Mouse (Mus musculus) lung, embryonic 14.5 days (tissue): ENCODE data around the gene Phf19. TPM values are rescaled to one million over a fixed set of nuclear protein-coding genes. Genes with fewer than 3 reads are reported as not detected.
A peak's percentile ranks its signal among the peaks of the same experiment; 100 is the strongest.

Source experiments
- ATAC-seq: fragments of 200-750 bp; cut with Nextera tagmentation; 2 replicates; pipeline ENCODE4 v1.8.0; 2017; ENCODE audit warnings: mild to moderate bottlenecking, moderate TSS enrichment, moderate library complexity; ENCODE audit not compliant: insufficient read depth
- DNase-seq: peaks from one replicate; pipeline ENCODE4 v3.0.0-alpha.2; 2015
- H3K27ac ChIP-seq: fragments of 300-500 bp; sonication (generic); 2 replicates; pipeline ENCODE4 v1.5.1; 2014; ENCODE audit warnings: low read depth, mild to moderate bottlenecking, moderate library complexity
- H3K27me3 ChIP-seq: fragments of 300-500 bp; sonication (generic); 2 replicates; pipeline ENCODE4 v1.6.1; 2014; ENCODE audit warnings: low read length, control low read depth; ENCODE audit not compliant: insufficient read depth
- H3K36me3 ChIP-seq: fragments of 300-500 bp; sonication (generic); 2 replicates; pipeline ENCODE4 v1.6.1; 2014; ENCODE audit warnings: control low read depth; ENCODE audit not compliant: insufficient read depth
- H3K4me1 ChIP-seq: fragments of 300-500 bp; sonication (generic); 2 replicates; pipeline ENCODE4 v1.6.1; 2014; ENCODE audit warnings: antibody characterized with exemption, control low read depth; ENCODE audit not compliant: insufficient read depth
- H3K4me2 ChIP-seq: fragments of 300-500 bp; sonication (generic); 2 replicates; pipeline ENCODE4 v1.6.1; 2014; ENCODE audit warnings: mild to moderate bottlenecking
- H3K4me3 ChIP-seq: fragments of 300-500 bp; sonication (generic); 2 replicates; pipeline ENCODE4 v1.5.1; 2014; ENCODE audit warnings: low read depth, low read length
- H3K9ac ChIP-seq: fragments of 300-500 bp; sonication (generic); 2 replicates; pipeline ENCODE4 v1.6.1; 2014
- H3K9me3 ChIP-seq: fragments of 300-500 bp; sonication (generic); 2 replicates; pipeline ENCODE4 v1.6.1; 2016; ENCODE audit warnings: low read depth, low read length, control low read depth
- CTCF ChIP-seq: IDR thresholded peaks from 2 replicates; pipeline ENCODE4 v1.5.1; 2016; ENCODE audit warnings: antibody characterized with exemption, low read depth
- WGBS: fragments of 180-500 bp; shearing (Covaris S2); extraction: QIAGEN DNeasy Blood & Tissue Kit; methylation state at CpG from one replicate; pipeline ENCODE4 v1.1.7; 2014; 5-methylcytosine and 5-hydroxymethylcytosine counted together
- polyA plus RNA-seq: library from polyadenylated mRNA; unstranded; fragments of >200 nt; fragmentation: Nextera tagmentation; extraction: Ambion mirVana; gene quantifications from 2 replicates; pipeline ENCODE4 v1.2.1, GENCODE M21; 2014

Phf19 gene
- polyA plus RNA-seq, 1 experiment from 2014 or later: 3.3 TPM

DNA sequence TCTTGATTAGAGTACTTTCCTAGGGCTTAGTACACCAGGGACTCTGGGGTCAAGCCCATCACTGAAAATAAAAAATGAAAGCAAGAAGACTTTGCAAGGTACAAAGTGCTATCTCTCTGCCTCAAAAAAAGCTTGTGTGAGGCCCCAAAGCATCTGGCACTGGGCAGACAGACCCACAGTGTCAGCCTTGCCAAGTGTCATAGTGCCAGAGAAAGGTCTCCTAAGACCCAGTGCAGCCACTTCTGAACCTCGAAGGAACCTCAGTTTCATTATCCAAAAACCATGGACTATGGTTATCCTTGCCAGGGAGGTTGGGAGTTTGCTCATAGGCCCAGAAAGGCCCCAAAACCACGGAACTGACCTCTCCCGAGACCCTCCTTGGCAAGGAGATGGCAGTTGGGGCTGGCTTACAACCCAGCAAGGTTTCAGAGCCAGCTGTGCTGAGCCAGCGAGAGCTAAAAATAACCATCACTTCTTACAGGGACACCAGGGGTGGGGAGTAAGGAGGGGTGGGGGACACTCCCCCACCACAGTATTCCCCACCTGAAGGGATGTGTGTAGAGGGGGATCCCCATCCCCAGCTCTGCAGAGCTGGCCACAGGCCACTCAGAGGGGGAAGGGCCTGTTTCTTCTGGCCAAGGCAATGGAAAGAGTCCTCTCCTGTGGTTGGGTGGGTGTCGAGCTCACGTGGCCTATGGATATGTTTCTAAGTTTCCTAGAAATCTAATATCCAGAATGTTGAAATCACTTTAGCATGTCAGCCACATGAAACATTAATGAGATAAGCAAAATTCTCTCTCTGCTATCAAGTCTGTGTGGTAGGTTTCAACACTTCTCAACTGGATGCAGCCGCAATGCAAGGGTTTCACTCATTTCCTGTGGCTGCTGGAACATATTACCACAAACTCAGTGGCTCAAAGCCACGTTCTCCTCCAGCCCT, 24.7 kb upstream of the Phf19 start:
- H3K9me3 ChIP-seq: no peaks in the 10 kb centered on the region
- peak; percentile 5 for DNase-seq
- H3K4me1 ChIP-seq: no peaks in the 10 kb centered on the region
- 0 out of 2 replicates have a peak, but pooled peaks have one; percentile 35 for ATAC-seq
- WGBS: 54% methylated on average over 8 of the region's 8 CpGs
- H3K27ac ChIP-seq: no peak overlapping the region
- TF ChIP-seq CTCF: no peak
- no peaks in the 10 kb centered on the region for H3K36me3 ChIP-seq
- no peaks in the 10 kb centered on the region for H3K27me3 ChIP-seq
- no peak overlapping the region for H3K9ac ChIP-seq
- no peak overlapping the region for H3K4me2 ChIP-seq
- no peak overlapping the region for H3K4me3 ChIP-seq

DNA sequence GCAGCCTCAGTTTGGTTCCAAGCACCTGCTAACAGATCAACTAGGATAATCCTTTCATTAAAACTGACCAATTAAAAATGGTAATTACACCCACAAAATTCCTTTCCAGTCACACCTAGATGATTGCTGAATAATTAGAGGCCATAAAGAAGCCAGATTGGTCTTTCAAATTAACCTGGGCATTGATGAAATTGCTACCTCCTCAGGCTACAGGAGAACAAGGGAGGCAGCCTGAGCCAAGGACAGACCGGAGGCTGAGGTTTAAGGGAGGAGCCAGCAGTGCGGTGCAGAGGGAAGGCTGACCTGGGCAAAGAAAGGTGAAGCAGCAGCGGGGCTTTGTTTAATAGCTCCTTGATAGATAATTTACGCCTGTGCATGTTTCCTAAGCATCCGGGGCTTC, 23.6 kb upstream of the Phf19 start:
- H3K9ac ChIP-seq: no peak overlapping the region
- TF ChIP-seq CTCF: no peak
- no peaks in the 10 kb centered on the region for H3K4me1 ChIP-seq
- no peaks in the 10 kb centered on the region for H3K9me3 ChIP-seq
- no peak overlapping the region for H3K27ac ChIP-seq
- H3K4me2 ChIP-seq: no peak overlapping the region
- DNase-seq (no peak), ATAC-seq (no peak)
- H3K4me3 ChIP-seq: no peak overlapping the region
- H3K36me3 ChIP-seq: no peaks in the 10 kb centered on the region
- WGBS: 6% methylated on average over 5 of the region's 5 CpGs
- H3K27me3 ChIP-seq: no peaks in the 10 kb centered on the region

- Histone ChIP-seq H3K4me3 (no peak overlapping the region), H3K9me3 (no peaks in the 10 kb centered on the region), H3K4me2 (no peak overlapping the region), H3K4me1 (no peaks in the 10 kb centered on the region), H3K36me3 (no peaks in the 10 kb centered on the region), H3K9ac (no peak overlapping the region), H3K27me3 (no peaks in the 10 kb centered on the region), H3K27ac (no peak overlapping the region)
- WGBS: 50% methylated on average over 5 of the region's 5 CpGs
- DNase-seq: no peak
- ATAC-seq: no peak
- no peak for TF ChIP-seq CTCF
Observed at GRCm38 (mm10) chr2:34927320-34927719, 13.5 kb upstream of the Phf19 start.

DNA sequence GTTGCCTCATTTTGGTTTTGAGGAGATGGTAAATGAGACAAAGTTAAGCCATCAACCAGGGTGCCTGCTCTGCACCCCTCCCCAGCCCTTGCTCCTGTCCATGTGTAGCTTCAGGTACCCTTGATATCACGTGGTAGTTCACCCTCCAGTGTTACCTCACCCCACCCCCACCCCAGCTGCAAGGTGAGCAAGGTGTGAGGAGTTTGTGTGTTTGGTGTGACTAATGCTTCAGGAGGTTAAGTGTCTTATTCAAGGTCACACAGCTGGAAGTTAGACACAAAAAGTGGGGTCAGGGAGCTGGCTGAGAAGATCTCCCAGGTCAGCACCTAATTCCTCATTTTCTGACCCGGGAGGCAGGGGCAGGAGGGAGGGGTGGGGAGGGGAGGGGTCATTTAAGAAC, 8.9 kb upstream of the Phf19 start:
- no peak overlapping the region for H3K4me2 ChIP-seq
- no peak overlapping the region for H3K9ac ChIP-seq
- no peaks in the 10 kb centered on the region for H3K4me1 ChIP-seq
- DNase-seq (no peak), ATAC-seq (no peak)
- H3K4me3 ChIP-seq: no peak overlapping the region
- H3K36me3 ChIP-seq: no peaks in the 10 kb centered on the region
- H3K27ac ChIP-seq: no peak overlapping the region
- no peaks in the 10 kb centered on the region for H3K27me3 ChIP-seq
- no peak for TF ChIP-seq CTCF
- WGBS: 8% methylated on average over 2 of the region's 2 CpGs
- H3K9me3 ChIP-seq: no peaks in the 10 kb centered on the region

DNA sequence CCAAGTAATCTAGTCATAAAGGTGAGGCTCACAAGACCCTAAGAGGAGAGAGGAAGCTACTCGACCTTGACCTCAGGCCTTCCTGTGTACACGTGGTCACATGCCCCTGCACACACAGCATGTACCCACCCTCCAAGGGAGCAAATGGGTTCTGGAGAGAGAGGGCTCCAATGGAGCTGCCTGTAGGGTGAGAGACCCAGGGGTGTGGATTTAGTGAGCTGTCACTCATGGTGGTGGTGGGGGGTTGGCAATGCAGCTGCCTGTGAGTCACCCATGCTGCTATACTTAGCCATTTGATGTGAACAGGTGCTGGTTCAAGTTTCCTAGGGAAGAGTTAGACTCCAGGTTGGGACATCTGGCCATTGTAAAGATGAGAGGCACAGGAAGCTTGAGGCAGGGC, 6.3 kb upstream of the Phf19 start:
- H3K4me2 ChIP-seq: no peak overlapping the region
- TF ChIP-seq CTCF: no peak
- H3K27ac ChIP-seq: no peak overlapping the region
- no peak overlapping the region for H3K4me3 ChIP-seq
- no peaks in the 10 kb centered on the region for H3K27me3 ChIP-seq
- 23% methylated on average over 2 of the region's 2 CpGs for WGBS
- no peaks in the 10 kb centered on the region for H3K36me3 ChIP-seq
- DNase-seq (no peak), ATAC-seq (no peak)
- H3K9me3 ChIP-seq: no peaks in the 10 kb centered on the region
- H3K4me1 ChIP-seq: no peaks in the 10 kb centered on the region
- no peak overlapping the region for H3K9ac ChIP-seq

- no peak for TF ChIP-seq CTCF
- peaks cover 4% of the 10 kb centered on the region; the same call in 1 of the 2 replicates for H3K4me1 ChIP-seq
- no peak overlapping the region for H3K4me3 ChIP-seq
- no peak for DNase-seq
- H3K27ac ChIP-seq: 0 out of 2 replicates have a peak overlapping the region, but pooled peaks have one; percentile 30
- WGBS: 36% methylated on average over 2 of the region's 2 CpGs
- H3K9ac ChIP-seq: no peak overlapping the region
- ATAC-seq: no peak
- 0 out of 2 replicates have a peak, but pooled peaks cover 14% of the 10 kb centered on the region for H3K27me3 ChIP-seq
- no peaks in the 10 kb centered on the region for H3K9me3 ChIP-seq
- no peak overlapping the region; the same call in 1 of the 2 replicates for H3K4me2 ChIP-seq
- H3K36me3 ChIP-seq: no peaks in the 10 kb centered on the region
Observed at GRCm38 (mm10) chr2:34915103-34915502, 1.3 kb upstream of the Phf19 start.

- WGBS: 17% methylated on average over 2 of the region's 2 CpGs
- no peaks in the 10 kb centered on the region for H3K36me3 ChIP-seq
- H3K27ac ChIP-seq: 0 out of 2 replicates have a peak overlapping the region, but pooled peaks have one; percentile 30
- no peak overlapping the region for H3K4me3 ChIP-seq
- no peaks in the 10 kb centered on the region for H3K9me3 ChIP-seq
- 0 out of 2 replicates have a peak, but pooled peaks cover 14% of the 10 kb centered on the region for H3K27me3 ChIP-seq
- H3K4me2 ChIP-seq: peak overlapping the region; percentile 90
- no peak overlapping the region; the same call in 1 of the 2 replicates for H3K9ac ChIP-seq
- no peak for TF ChIP-seq CTCF
- H3K4me1 ChIP-seq: peaks cover 4% of the 10 kb centered on the region; the same call in 1 of the 2 replicates
- no peak for ATAC-seq
- no peak for DNase-seq
Observed at GRCm38 (mm10) chr2:34914823-34915082, 927 bp upstream of the Phf19 start.
